Mouse (Mus musculus): ENCODE results near the gene Ercc5. TPM values are rescaled to one million over a fixed set of nuclear protein-coding genes. Genes with fewer than 3 reads are reported as not detected.

Ercc5 gene
- polyA plus RNA-seq, 1 experiment, result 4.6 TPM

DNA sequence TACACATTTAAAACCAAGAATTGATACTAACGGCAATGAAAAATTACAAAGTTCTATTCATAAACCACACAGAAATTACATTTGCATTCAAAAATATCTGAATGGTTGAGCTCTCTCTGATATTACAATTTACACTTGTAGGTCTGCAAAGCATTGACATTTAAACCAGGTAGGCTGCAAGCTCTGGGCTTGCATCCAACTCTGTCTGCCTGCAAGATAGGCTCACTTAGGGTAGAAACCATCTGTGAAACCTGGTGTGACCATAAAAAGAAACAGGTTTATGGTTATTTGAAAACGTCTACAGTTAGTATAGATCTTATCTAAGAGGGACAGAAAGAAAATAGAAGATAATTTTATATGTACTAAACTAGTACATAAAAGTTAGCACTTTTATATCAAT is 69.6 kb downstream of the Ercc5 start:
- H3K27me3 ChIP-seq (replicated peaks; ENCODE audit: control insufficient read depth, insufficient read depth, low read length), result no peaks in the 10 kb centered on the region
- no peak for DNase-seq
- 61% methylated on average over 2 of the region's 2 CpGs for WGBS
- H3K4me1 ChIP-seq (ENCODE audit: control insufficient read depth, insufficient read depth, low read length), result no peaks in the 10 kb centered on the region
- H3K36me3 ChIP-seq (ENCODE audit: control insufficient read depth, insufficient read depth, low read length), result no peaks in the 10 kb centered on the region
- H3K4me3 ChIP-seq (ENCODE audit: insufficient read depth, low read depth, low read length), result no peak overlapping the region
- H3K27ac ChIP-seq (ENCODE audit: insufficient read depth, low read depth, low read length), result no peak overlapping the region
- TF ChIP-seq POLR2A (IDR thresholded peaks at IDR 0.05; ENCODE audit: low read depth, low read length), result no peak
- no peak for TF ChIP-seq CTCF (conservative IDR thresholded peaks at IDR 0.05; ENCODE audit: insufficient read depth, insufficient read length, low read depth, low read length)

DNA sequence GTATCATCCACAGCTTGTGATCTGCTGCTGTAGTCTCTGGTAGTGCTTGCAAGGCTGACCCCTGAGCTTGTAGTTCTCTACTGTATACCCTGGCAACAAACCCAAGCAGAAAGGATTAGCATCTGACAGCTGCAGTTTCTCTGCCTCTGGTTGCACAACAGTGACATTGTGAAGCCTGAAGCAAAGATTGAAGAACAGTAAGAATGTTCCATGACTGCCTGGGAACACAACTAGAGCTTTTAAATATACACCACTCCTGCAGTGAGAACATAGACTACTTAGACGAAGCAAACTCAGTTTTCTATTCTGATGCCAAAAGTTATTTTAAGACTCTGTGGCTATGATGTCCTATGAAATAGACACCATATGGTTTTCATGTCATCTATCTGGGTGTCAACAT is 71.3 kb downstream of the Ercc5 start, which contains the start of gene Mettl21e:
TSS of gene Mettl21e (minus strand) at position 86 of the 400 bp plus-strand sequence.
- no peak within 1 kb of the TSS for H3K4me3 ChIP-seq (ENCODE audit: insufficient read depth, low read depth, low read length)
- H3K27me3 ChIP-seq (replicated peaks; ENCODE audit: control insufficient read depth, insufficient read depth, low read length), result no peaks in the 10 kb centered on the region
- H3K4me1 ChIP-seq (ENCODE audit: control insufficient read depth, insufficient read depth, low read length), result no peaks in the 10 kb centered on the region
- no peak for TF ChIP-seq POLR2A (IDR thresholded peaks at IDR 0.05; ENCODE audit: low read depth, low read length)
- TF ChIP-seq CTCF (conservative IDR thresholded peaks at IDR 0.05; ENCODE audit: insufficient read depth, insufficient read length, low read depth, low read length), result no peak
- WGBS, result 42% methylated on average over 1 of the region's 1 CpGs
- H3K36me3 ChIP-seq (ENCODE audit: control insufficient read depth, insufficient read depth, low read length), result no peaks in the 10 kb centered on the region
- H3K27ac ChIP-seq (ENCODE audit: insufficient read depth, low read depth, low read length), result no peak within 1 kb of the TSS
- peak; percentile 38 for DNase-seq

DNA sequence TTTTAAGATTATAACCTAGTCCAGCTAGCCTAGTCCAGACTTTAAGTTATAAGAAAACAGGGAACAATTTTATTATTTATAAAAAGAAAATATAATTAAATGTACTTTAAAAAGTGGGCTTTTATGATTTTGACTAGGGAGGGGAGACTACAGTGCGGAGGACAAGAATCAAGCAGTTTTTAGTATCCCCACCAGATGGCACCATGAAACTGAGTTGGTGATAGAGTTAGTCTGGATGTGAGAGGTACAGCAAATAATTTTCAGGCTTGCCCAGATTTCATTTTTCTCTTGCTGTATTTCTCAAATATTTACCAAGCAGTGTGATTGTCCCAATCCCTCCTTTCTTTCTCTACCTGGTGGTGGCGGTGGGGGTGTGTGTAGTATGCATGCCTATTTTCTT is 81.5 kb downstream of the Ercc5 start:
- Histone ChIP-seq H3K27ac (ENCODE audit: insufficient read depth, low read depth, low read length) (no peak overlapping the region), H3K4me3 (ENCODE audit: insufficient read depth, low read depth, low read length) (no peak overlapping the region), H3K27me3 (replicated peaks; ENCODE audit: control insufficient read depth, insufficient read depth, low read length) (no peaks in the 10 kb centered on the region; the same call in 1 of the 2 replicates), H3K36me3 (ENCODE audit: control insufficient read depth, insufficient read depth, low read length) (no peaks in the 10 kb centered on the region), H3K4me1 (ENCODE audit: control insufficient read depth, insufficient read depth, low read length) (no peaks in the 10 kb centered on the region)
- TF ChIP-seq CTCF (conservative IDR thresholded peaks at IDR 0.05; ENCODE audit: insufficient read depth, insufficient read length, low read depth, low read length) (no peak), POLR2A (IDR thresholded peaks at IDR 0.05; ENCODE audit: low read depth, low read length) (no peak)
- WGBS, result 37% methylated on average over 2 of the region's 2 CpGs
- peak; percentile 39 for DNase-seq

Other genes with a start within 250 kb of the Ercc5 start
- 4.3 and 6.5 TPM in 2 replicates for gene Tpp2, start 214.1 kb upstream of the Ercc5 start, polyA plus RNA-seq (2012; rRNA removed)
- 0.09 TPM in 1 of 2 replicates, not detected in the other for gene Mettl21c, start 127.7 kb upstream of the Ercc5 start, polyA plus RNA-seq (2012; rRNA removed)
- not detected in 2 replicates for gene Gm8251, start 85.8 kb upstream of the Ercc5 start, polyA plus RNA-seq (2012; rRNA removed)
- 3.9 and 6.0 TPM in 2 replicates for gene Tex30, start 45.3 kb upstream of the Ercc5 start, polyA plus RNA-seq (2012; rRNA removed)
- 11.4 and 12.0 TPM in 2 replicates for gene Kdelc1, start 28.9 kb upstream of the Ercc5 start, polyA plus RNA-seq (2012; rRNA removed)
- 9.5 and 12.2 TPM in 2 replicates for gene Bivm, start 28.8 kb upstream of the Ercc5 start, polyA plus RNA-seq (2012; rRNA removed)
- gene Mettl21e, start 71.2 kb downstream of the Ercc5 start, polyA plus RNA-seq (2012; rRNA removed), result 0.03 TPM in 1 of 2 replicates, not detected in the other